Mouse (Mus musculus) limb, embryonic 15.5 days (tissue): ENCODE results near the gene Uba2. TPM values are rescaled to one million over a fixed set of nuclear protein-coding genes. Genes with fewer than 3 reads are reported as not detected.
A peak's percentile ranks its signal among the peaks of the same experiment; 100 is the strongest.
"Not testable (repeated sequence)": the region's sequence is repeated elsewhere in the genome, so short reads cannot be mapped to it uniquely, and the experiment has no call there.

Experiments
- ATAC-seq: fragments of 200-750 bp; cut with Nextera tagmentation; 2 replicates; pipeline ENCODE4 v1.8.0; 2017; ENCODE audit warnings: low read depth, moderate TSS enrichment; ENCODE audit not compliant: insufficient number of reproducible peaks, low FRiP score, low TSS enrichment
- H3K27ac ChIP-seq: fragments of 300-500 bp; sonication (generic); 2 replicates; pipeline ENCODE4 v1.5.1; 2015; ENCODE audit warnings: moderate library complexity, mild to moderate bottlenecking, inconsistent platforms
- H3K27me3 ChIP-seq: fragments of 300-500 bp; sonication (generic); 2 replicates; pipeline ENCODE4 v1.6.1; 2015; ENCODE audit warnings: inconsistent platforms
- H3K36me3 ChIP-seq: fragments of 300-500 bp; sonication (generic); 2 replicates; pipeline ENCODE4 v1.6.1; 2015; ENCODE audit warnings: inconsistent platforms
- H3K4me1 ChIP-seq: fragments of 300-500 bp; sonication (generic); 2 replicates; pipeline ENCODE4 v1.6.1; 2015; ENCODE audit warnings: inconsistent platforms
- H3K4me2 ChIP-seq: fragments of 300-500 bp; sonication (generic); 2 replicates; pipeline ENCODE4 v1.6.1; 2015; ENCODE audit warnings: mild to moderate bottlenecking, inconsistent platforms
- H3K4me3 ChIP-seq: fragments of 300-500 bp; sonication (generic); 2 replicates; pipeline ENCODE4 v1.5.1; 2015; ENCODE audit warnings: mild to moderate bottlenecking, inconsistent platforms
- H3K9ac ChIP-seq: fragments of 300-500 bp; sonication (generic); 2 replicates; pipeline ENCODE4 v1.6.1; 2015; ENCODE audit warnings: inconsistent platforms
- H3K9me3 ChIP-seq: fragments of 300-500 bp; sonication (generic); 2 replicates; pipeline ENCODE4 v1.6.1; 2016; ENCODE audit warnings: inconsistent platforms
- WGBS: fragments of 180-500 bp; shearing (Covaris S2); methylation state at CpG from one replicate; pipeline ENCODE4 v1.1.7; 2015; 5-methylcytosine and 5-hydroxymethylcytosine counted together
- polyA plus RNA-seq: library from polyadenylated mRNA; unstranded; fragments of >200 nt; fragmentation: Nextera tagmentation; extraction: Ambion mirVana; gene quantifications from 2 replicates; pipeline ENCODE4 v1.2.1, GENCODE M21; 2015

Gene Uba2
- polyA plus RNA-seq, 1 experiment from 2014 or later = 190 TPM

DNA sequence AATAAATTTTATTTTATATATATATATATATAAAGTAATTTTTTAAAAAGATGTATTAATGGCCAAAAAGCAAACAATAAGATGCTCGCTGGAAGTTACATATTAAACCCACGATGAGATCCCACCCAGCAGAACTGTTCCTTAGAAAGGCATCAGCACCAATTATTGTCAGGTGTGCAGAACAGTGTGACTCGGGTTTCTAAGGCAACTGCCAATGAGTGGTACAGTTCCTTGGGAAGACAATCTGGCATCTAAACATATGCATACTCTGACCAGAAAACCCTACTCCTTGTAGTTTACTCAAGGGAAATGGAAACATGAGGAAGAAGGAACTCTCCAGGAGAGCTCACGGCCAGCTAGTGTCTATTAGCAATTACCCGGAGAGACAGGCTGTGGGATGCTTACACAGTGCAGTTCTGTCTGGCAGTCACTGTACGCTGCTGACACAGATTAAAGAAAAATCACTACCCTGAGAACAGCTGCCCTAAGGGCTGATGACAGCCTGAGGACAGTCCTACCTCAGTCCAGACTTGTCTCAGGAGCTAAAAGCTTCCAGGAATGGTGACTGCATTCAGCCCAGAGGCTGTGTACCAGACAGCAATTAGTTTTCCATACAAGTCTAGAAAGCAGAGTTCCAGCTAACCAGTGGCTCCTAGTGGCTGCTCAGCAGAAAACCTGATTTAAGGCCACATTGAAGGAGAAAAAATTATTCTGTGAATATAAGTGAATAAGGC lies 46.2 kb downstream of the Uba2 start:
- ATAC-seq = no peak
- Histone ChIP-seq H3K9ac (no peak overlapping the region), H3K27ac (no peak overlapping the region), H3K4me1 (peaks cover 5% of the 10 kb centered on the region; the same call in 1 of the 2 replicates), H3K4me3 (no peak overlapping the region), H3K9me3 (no peaks in the 10 kb centered on the region), H3K36me3 (peaks cover 37% of the 10 kb centered on the region), H3K4me2 (no peak overlapping the region), H3K27me3 (no peaks in the 10 kb centered on the region)
- WGBS = 77% methylated on average over 6 of the region's 6 CpGs

GRCm38 (mm10) chr7:34120636-34121035 lies 48.8 kb downstream of the Uba2 start:
- not testable (repeated sequence) for H3K27me3 ChIP-seq, H3K27ac ChIP-seq, H3K9ac ChIP-seq, H3K4me2 ChIP-seq, H3K4me1 ChIP-seq, H3K9me3 ChIP-seq, H3K4me3 ChIP-seq, ATAC-seq
- H3K36me3 ChIP-seq = peaks cover 40% of the 10 kb centered on the region
- WGBS = 11% methylated on average over 1 of the region's 1 CpGs

GRCm38 (mm10) chr7:34116601-34117000 lies 52.8 kb downstream of the Uba2 start:
- H3K4me2 ChIP-seq = no peak overlapping the region
- H3K36me3 ChIP-seq = peaks cover 67% of the 10 kb centered on the region
- H3K9me3 ChIP-seq = no peaks in the 10 kb centered on the region
- H3K27me3 ChIP-seq = no peaks in the 10 kb centered on the region
- H3K4me1 ChIP-seq = peaks cover 5% of the 10 kb centered on the region; the same call in 1 of the 2 replicates
- H3K27ac ChIP-seq = no peak overlapping the region
- no peak for ATAC-seq
- no peak overlapping the region for H3K9ac ChIP-seq
- WGBS = 86% methylated on average over 3 of the region's 3 CpGs
- H3K4me3 ChIP-seq = no peak overlapping the region

GRCm38 (mm10) chr7:34109190-34109589 lies 60.2 kb downstream of the Uba2 start:
- H3K9me3 ChIP-seq = no peaks in the 10 kb centered on the region
- H3K36me3 ChIP-seq = peaks cover 47% of the 10 kb centered on the region
- ATAC-seq = no peak
- no peak overlapping the region for H3K9ac ChIP-seq
- H3K4me2 ChIP-seq = no peak overlapping the region
- peaks cover 7% of the 10 kb centered on the region; the same call in 1 of the 2 replicates for H3K4me1 ChIP-seq
- H3K27ac ChIP-seq = peak overlapping the region; percentile 22; the same call in 1 of the 2 replicates
- 67% methylated on average over 5 of the region's 5 CpGs for WGBS
- no peak overlapping the region for H3K4me3 ChIP-seq
- H3K27me3 ChIP-seq = no peaks in the 10 kb centered on the region

DNA sequence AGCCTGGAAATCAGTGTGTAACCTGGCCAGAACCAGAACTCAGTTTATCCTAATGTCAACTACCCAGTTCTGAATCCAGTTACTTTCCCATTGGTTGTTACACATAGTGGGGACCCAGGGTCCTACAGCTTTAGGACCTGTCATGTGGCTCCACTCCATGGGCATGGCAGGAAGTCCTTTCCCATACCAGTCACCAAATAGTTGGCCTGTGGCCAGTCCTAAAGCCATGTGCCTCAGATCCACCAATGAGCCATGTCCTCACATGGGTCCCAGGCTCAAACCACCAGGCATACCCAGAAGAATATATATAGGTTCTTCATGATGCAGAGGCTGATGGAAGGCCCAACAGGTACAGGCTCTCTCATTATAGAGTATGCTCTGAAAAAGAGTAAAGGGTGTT lies 68.1 kb downstream of the Uba2 start:
- ATAC-seq = no peak
- H3K4me3 ChIP-seq = no peak overlapping the region
- H3K9me3 ChIP-seq = no peaks in the 10 kb centered on the region
- H3K4me2 ChIP-seq = no peak overlapping the region
- no peak overlapping the region for H3K9ac ChIP-seq
- no peak overlapping the region for H3K27ac ChIP-seq
- H3K4me1 ChIP-seq = no peaks in the 10 kb centered on the region
- H3K27me3 ChIP-seq = no peaks in the 10 kb centered on the region
- no peaks in the 10 kb centered on the region for H3K36me3 ChIP-seq

GRCm38 (mm10) chr7:34100002-34100401 lies 69.4 kb downstream of the Uba2 start:
- Histone ChIP-seq H3K36me3 (no peaks in the 10 kb centered on the region), H3K9me3 (no peaks in the 10 kb centered on the region), H3K27ac (no peak overlapping the region), H3K4me1 (no peaks in the 10 kb centered on the region), H3K9ac (no peak overlapping the region), H3K27me3 (no peaks in the 10 kb centered on the region), H3K4me2 (no peak overlapping the region), H3K4me3 (no peak overlapping the region)
- no peak for ATAC-seq
- WGBS = 72% methylated on average over 2 of the region's 2 CpGs

DNA sequence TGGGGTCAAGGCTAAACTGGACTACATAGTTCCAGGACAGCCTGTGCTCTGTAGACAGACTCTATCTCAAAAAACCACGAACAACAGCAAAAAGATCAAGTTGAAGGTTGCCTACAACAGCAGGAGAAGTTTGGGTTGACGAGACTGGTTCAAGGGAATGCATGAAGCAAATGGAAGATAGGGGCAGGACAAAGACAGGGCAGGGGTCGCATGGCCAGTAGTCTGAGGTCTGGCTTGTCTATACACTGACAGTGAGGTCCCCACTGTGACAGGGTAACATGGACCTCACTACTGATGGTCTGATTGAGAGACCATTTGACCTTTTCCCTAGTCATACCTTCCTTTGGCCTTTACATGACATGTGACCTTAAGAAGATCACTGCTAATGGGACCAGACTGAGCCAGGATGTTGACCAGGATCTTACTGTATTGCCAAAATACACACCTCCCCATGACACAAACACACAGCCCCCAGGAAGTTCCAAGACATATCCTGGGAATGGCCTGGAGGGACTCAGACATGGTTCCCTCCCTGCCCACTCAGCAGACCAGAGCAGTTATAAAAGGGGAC lies 74.4 kb downstream of the Uba2 start, which contains the start of gene Scgb1b30:
TSS of gene Scgb1b30 (plus strand) at position 521 of the 571 bp plus-strand sequence.
- Histone ChIP-seq H3K27ac (no peak within 1 kb of the TSS), H3K27me3 (no peaks in the 10 kb centered on the region), H3K4me2 (no peak within 1 kb of the TSS), H3K36me3 (no peaks in the 10 kb centered on the region), H3K9me3 (no peaks in the 10 kb centered on the region), H3K9ac (no peak within 1 kb of the TSS), H3K4me1 (no peaks in the 10 kb centered on the region), H3K4me3 (no peak within 1 kb of the TSS)
- no peak for ATAC-seq
- WGBS = 75% methylated on average over 3 of the region's 3 CpGs

Other genes starting within 250 kb of the Uba2 start
- not detected in 2 replicates for gene Scgb2b26, start 224.6 kb downstream of the Uba2 start, polyA plus RNA-seq
- not detected in 2 replicates for gene Scgb2b27, start 155.7 kb downstream of the Uba2 start, polyA plus RNA-seq
- not detected in 2 replicates for gene Scgb1b27, start 148.1 kb downstream of the Uba2 start, polyA plus RNA-seq
- not detected in 2 replicates for gene Scgb1b30, start 74.2 kb downstream of the Uba2 start, polyA plus RNA-seq
- gene Wtip, start 36.3 kb downstream of the Uba2 start, polyA plus RNA-seq = 6.4 and 8.0 TPM in 2 replicates
- gene Pdcd2l, start 27.1 kb upstream of the Uba2 start, polyA plus RNA-seq = 59.1 and 59.9 TPM in 2 replicates
- gene Gpi1, start 60.7 kb upstream of the Uba2 start, polyA plus RNA-seq = 288 and 306 TPM in 2 replicates
- gene Gm6096, start 81.4 kb upstream of the Uba2 start, polyA plus RNA-seq = not detected in 2 replicates
- 30.3 and 30.5 TPM in 2 replicates for gene 4931406P16Rik, start 144.0 kb upstream of the Uba2 start, polyA plus RNA-seq
- 76.0 and 82.7 TPM in 2 replicates for gene Lsm14a, start 223.7 kb upstream of the Uba2 start, polyA plus RNA-seq